Mouse (Mus musculus) kidney, embryonic 15.5 days (tissue): ENCODE results near the gene Ecsit. TPM values are rescaled to one million over a fixed set of nuclear protein-coding genes. Genes with fewer than 3 reads are reported as not detected.

ENCODE experiments used
- ATAC-seq: fragments of 200-750 bp; cut with Nextera tagmentation; replicated peaks from 2 replicates; pipeline ENCODE4 v1.8.0; 2017; ENCODE audit warnings: moderate TSS enrichment; ENCODE audit not compliant: low FRiP score
- H3K27ac ChIP-seq: fragments of 300-500 bp; sonication (generic); 2 replicates; pipeline ENCODE4 v1.5.1; 2015; ENCODE audit warnings: mild to moderate bottlenecking, inconsistent platforms
- H3K27me3 ChIP-seq: fragments of 300-500 bp; sonication (generic); 2 replicates; pipeline ENCODE4 v1.6.1; 2015; ENCODE audit warnings: inconsistent platforms
- H3K36me3 ChIP-seq: fragments of 300-500 bp; sonication (generic); 2 replicates; pipeline ENCODE4 v1.6.1; 2015; ENCODE audit warnings: inconsistent platforms
- H3K4me1 ChIP-seq: fragments of 300-500 bp; sonication (generic); 2 replicates; pipeline ENCODE4 v1.6.1; 2015; ENCODE audit warnings: inconsistent platforms
- H3K4me2 ChIP-seq: fragments of 300-500 bp; sonication (generic); 2 replicates; pipeline ENCODE4 v1.6.1; 2015; ENCODE audit warnings: moderate library complexity, mild to moderate bottlenecking, inconsistent platforms
- H3K4me3 ChIP-seq: fragments of 300-500 bp; sonication (generic); replicated peaks from 2 replicates; pipeline ENCODE4 v1.5.1; 2015; ENCODE audit warnings: mild to moderate bottlenecking, inconsistent platforms
- H3K9ac ChIP-seq: fragments of 300-500 bp; sonication (generic); 2 replicates; pipeline ENCODE4 v1.6.1; 2015; ENCODE audit warnings: mild to moderate bottlenecking, inconsistent platforms
- H3K9me3 ChIP-seq: fragments of 300-500 bp; sonication (generic); replicated peaks from 2 replicates; pipeline ENCODE4 v1.6.1; 2016; ENCODE audit warnings: inconsistent platforms
- WGBS: fragments of 180-500 bp; shearing (Covaris S2); methylation state at CpG from one replicate; pipeline ENCODE4 v1.1.7; 2015; ENCODE audit warnings: mixed read lengths; 5-methylcytosine and 5-hydroxymethylcytosine counted together
- microRNA-seq: library from miRNA; unstranded; fragments of <30 nt; microRNA quantifications from one replicate; pipeline ENCODE4, GENCODE M21; 2016
- polyA plus RNA-seq: library from polyadenylated mRNA; unstranded; fragments of >200 nt; fragmentation: Nextera tagmentation; extraction: Ambion mirVana; gene quantifications from 2 replicates; pipeline ENCODE4 v1.2.1, GENCODE M21; 2015

The Ecsit gene
- polyA plus RNA-seq, 1 experiment from 2014 or later = 49.4 TPM

DNA sequence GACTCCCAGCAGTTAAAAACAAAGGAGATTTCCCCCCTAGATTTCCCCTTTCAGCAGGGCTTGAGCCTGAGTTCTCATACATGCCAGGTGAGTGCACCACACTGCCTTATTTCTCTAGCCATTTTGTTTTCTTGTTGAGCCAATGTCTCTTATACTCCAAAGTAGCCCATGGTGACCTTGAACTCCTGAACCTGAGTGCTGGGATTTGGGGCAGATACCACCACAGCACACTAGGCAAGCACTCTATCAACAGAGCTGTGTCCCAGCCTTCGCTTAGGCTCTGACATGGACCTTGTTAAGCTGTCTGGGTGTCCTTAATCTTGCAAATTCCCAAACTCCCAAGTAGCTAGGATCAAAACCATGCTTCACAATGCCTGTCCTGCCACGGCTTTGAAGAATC lies 43.4 kb downstream of the Ecsit start:
- no peak overlapping the region for H3K4me3 ChIP-seq
- no peaks in the 10 kb centered on the region for H3K27me3 ChIP-seq
- H3K9me3 ChIP-seq = no peaks in the 10 kb centered on the region
- 49% methylated on average over 2 of the region's 2 CpGs for WGBS
- H3K4me2 ChIP-seq = no peak overlapping the region
- no peak overlapping the region for H3K9ac ChIP-seq
- H3K27ac ChIP-seq = no peak overlapping the region
- no peaks in the 10 kb centered on the region for H3K36me3 ChIP-seq
- H3K4me1 ChIP-seq = no peaks in the 10 kb centered on the region
- ATAC-seq = no peak

DNA sequence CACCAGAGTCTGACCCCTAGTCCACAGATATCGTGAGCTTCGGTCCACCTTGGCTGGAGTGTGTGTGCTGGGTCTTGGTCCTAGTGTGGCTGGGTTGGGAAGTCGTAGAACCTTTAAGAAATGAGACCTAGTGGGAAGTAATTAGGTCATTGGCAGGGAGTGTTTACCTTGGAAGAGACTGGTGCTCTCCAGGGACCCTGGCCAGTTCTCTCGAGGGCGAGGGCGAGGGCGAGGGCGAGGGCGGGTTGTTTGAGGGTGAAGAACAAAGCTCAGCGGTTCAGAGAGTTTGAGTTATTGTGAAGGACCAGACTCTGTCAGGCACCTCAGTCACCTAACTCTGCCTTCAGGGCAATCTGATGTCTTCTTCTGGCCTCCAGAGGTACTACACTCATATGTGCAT lies 47.4 kb downstream of the Ecsit start:
- H3K27ac ChIP-seq = no peak overlapping the region
- no peaks in the 10 kb centered on the region for H3K9me3 ChIP-seq
- H3K4me3 ChIP-seq = no peak overlapping the region
- H3K27me3 ChIP-seq = no peaks in the 10 kb centered on the region
- no peak for ATAC-seq
- no peaks in the 10 kb centered on the region for H3K36me3 ChIP-seq
- no peak overlapping the region for H3K4me2 ChIP-seq
- H3K4me1 ChIP-seq = no peaks in the 10 kb centered on the region
- WGBS = 71% methylated on average over 10 of the region's 10 CpGs
- no peak overlapping the region for H3K9ac ChIP-seq

DNA sequence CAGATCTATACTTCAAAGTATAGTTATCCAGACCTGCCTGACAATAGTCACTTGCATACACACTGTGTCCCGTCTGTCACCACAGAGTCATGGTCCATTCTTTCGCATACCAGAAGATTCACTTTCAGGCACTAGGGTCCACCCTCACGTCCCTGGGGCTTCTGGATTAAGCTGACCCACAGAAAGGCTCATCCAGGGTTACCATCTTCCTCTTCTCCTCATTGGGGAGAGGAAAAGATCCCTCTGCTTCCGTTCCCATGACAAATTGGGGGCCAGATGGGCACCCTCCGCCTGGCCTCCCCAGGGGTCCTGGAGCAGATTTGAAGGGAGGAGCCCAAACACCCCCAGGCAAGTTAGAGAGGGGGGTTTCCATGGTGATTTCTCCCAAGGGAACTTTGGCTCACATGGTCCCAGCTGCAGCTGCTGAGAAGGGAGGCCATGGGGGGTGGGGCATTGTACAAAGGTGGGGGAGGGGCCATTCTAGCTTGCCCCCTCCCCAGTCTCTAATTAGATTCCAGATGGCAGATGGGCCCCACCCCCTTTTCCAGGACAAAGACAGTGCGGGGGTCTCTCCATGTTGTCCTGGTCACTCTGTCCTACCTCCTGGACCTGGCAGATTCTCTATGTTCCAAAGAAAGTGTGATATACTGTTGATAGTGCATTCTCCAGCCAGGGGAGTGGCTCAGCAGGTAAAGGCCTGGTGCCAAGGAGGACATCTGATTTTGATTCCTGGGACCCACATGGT lies 49.8 kb downstream of the Ecsit start:
- Histone ChIP-seq H3K27me3 (no peaks in the 10 kb centered on the region), H3K4me2 (no peak overlapping the region)
- 55% methylated on average over 6 of the region's 6 CpGs for WGBS

DNA sequence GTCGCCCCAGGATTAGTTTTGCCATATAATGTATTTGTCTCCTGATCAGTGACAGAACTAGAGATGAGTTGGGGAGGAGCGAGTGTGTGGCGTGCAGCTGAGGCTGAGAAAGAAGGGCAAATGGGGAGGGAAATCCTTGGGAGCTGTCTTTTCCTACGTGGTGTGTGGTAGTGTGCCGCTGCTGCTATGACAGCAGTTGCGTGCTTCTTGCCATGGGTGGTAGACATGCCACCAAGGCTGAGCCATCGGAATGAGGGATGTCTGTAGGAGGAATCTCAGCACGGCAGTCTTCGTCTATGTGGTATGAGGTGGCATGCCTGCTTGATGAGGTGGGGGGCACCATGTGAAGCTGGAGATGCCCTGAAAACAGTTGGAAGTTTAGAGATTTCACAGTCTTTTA lies 54.9 kb downstream of the Ecsit start:
- Histone ChIP-seq H3K27ac (no peak overlapping the region), H3K36me3 (no peaks in the 10 kb centered on the region), H3K27me3 (no peaks in the 10 kb centered on the region), H3K4me3 (no peak overlapping the region), H3K4me1 (no peaks in the 10 kb centered on the region), H3K4me2 (no peak overlapping the region), H3K9me3 (no peaks in the 10 kb centered on the region), H3K9ac (no peak overlapping the region)
- WGBS = 91% methylated on average over 9 of the region's 9 CpGs
- ATAC-seq = no peak

More for the DNA sequence above, 49.8 kb downstream of the Ecsit start:
- no peak overlapping the region for H3K27ac ChIP-seq
- no peaks in the 10 kb centered on the region for H3K4me1 ChIP-seq
- H3K4me3 ChIP-seq = no peak overlapping the region
- H3K9me3 ChIP-seq = no peaks in the 10 kb centered on the region
- ATAC-seq = no peak
- H3K36me3 ChIP-seq = no peaks in the 10 kb centered on the region
- no peak overlapping the region for H3K9ac ChIP-seq

DNA sequence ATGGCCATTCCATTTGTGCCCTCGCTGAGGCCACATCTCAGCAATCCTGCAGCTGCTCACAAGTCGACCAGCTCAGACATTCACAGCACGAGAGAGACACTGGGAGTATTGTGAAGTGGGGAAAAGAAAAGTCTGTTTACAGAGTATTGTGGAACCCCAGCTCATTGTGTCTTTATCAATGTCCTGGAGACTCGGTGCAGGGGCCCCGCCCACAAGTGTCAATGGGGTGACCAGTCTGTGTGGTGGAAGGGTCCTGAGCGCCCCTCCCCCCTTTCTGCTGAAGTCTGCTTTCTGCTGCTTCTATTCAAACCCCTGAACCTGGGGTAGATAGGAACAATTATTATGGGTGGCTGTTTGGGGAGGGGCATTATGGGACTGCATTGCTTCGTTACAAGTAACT lies 56.8 kb downstream of the Ecsit start:
- no peak for ATAC-seq

DNA sequence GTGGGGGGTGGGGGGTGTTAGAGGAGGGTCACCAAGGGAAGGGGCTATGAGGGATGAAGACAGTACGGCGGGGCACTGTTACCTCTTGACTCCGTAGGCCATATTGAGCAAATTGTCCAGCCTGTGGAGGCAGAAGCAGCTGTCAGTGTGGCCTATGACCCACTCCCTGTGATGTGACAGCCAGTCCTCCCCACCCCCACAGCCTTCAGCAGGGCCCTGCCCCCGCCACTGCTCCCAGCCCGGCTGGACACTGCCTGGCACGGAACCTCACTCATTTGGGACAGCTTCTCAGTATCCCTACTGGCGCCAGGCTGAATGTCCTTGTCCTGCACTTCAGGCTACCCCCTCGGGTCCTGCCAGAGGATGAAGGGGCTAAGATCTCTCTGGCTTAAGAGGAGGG lies 60.6 kb downstream of the Ecsit start:
- Histone ChIP-seq H3K27me3 (no peaks in the 10 kb centered on the region; the same call in 1 of the 2 replicates), H3K4me1 (no peaks in the 10 kb centered on the region), H3K4me2 (no peak overlapping the region), H3K9ac (no peak overlapping the region), H3K27ac (no peak overlapping the region), H3K4me3 (no peak overlapping the region), H3K36me3 (no peaks in the 10 kb centered on the region), H3K9me3 (no peaks in the 10 kb centered on the region)
- no peak for ATAC-seq
- WGBS = 33% methylated on average over 8 of the region's 8 CpGs

More for the DNA sequence above, 56.8 kb downstream of the Ecsit start:
- H3K36me3 ChIP-seq = no peaks in the 10 kb centered on the region
- 60% methylated on average over 7 of the region's 7 CpGs for WGBS
- no peak overlapping the region for H3K4me3 ChIP-seq
- H3K27me3 ChIP-seq = no peaks in the 10 kb centered on the region; the same call in 1 of the 2 replicates
- no peak overlapping the region for H3K27ac ChIP-seq
- no peaks in the 10 kb centered on the region for H3K4me1 ChIP-seq
- no peak overlapping the region for H3K4me2 ChIP-seq
- no peak overlapping the region for H3K9ac ChIP-seq
- H3K9me3 ChIP-seq = no peaks in the 10 kb centered on the region

Small RNA genes within 50 kb of the gene (microRNA-seq; reads per million reads assigned to microRNA genes)
- gene Mir7084 = not detected

Other genes starting within 250 kb of the Ecsit start
- 4.3 and 4.9 TPM in 2 replicates for gene Angptl8, start 249.9 kb downstream of the Ecsit start, polyA plus RNA-seq
- gene Dock6, start 232.8 kb downstream of the Ecsit start, polyA plus RNA-seq = 36.8 and 46.3 TPM in 2 replicates
- gene Rab3d, start 167.2 kb downstream of the Ecsit start, polyA plus RNA-seq = 11.0 and 11.3 TPM in 2 replicates
- 5.5 and 5.9 TPM in 2 replicates for gene Ccdc159, start 158.0 kb downstream of the Ecsit start, polyA plus RNA-seq
- gene Tmem205, start 157.9 kb downstream of the Ecsit start, polyA plus RNA-seq = 59.2 and 61.0 TPM in 2 replicates
- gene Plppr2, start 148.4 kb downstream of the Ecsit start, polyA plus RNA-seq = 7.9 and 11.3 TPM in 2 replicates
- gene Swsap1, start 129.7 kb downstream of the Ecsit start, polyA plus RNA-seq = 7.9 and 12.6 TPM in 2 replicates
- 12.1 and 15.2 TPM in 2 replicates for gene Epor, start 121.9 kb downstream of the Ecsit start, polyA plus RNA-seq
- gene Rgl3, start 96.0 kb downstream of the Ecsit start, polyA plus RNA-seq = 23.7 and 24.5 TPM in 2 replicates
- 1.6 TPM in 2 replicates for gene Ccdc151, start 82.8 kb downstream of the Ecsit start, polyA plus RNA-seq
- 137 and 140 TPM in 2 replicates for gene Prkcsh, start 82.6 kb downstream of the Ecsit start, polyA plus RNA-seq
- 0.53 and 1.1 TPM in 2 replicates for gene Elavl3, start 33.4 kb downstream of the Ecsit start, polyA plus RNA-seq
- gene Gm49318, start 14.2 kb downstream of the Ecsit start, polyA plus RNA-seq = not detected in 2 replicates
- gene Zfp653, start 14.1 kb downstream of the Ecsit start, polyA plus RNA-seq = 11.7 and 14.0 TPM in 2 replicates
- gene Cnn1, start 13.8 kb upstream of the Ecsit start, polyA plus RNA-seq = 11.1 and 40.8 TPM in 2 replicates
- gene Elof1, start 31.7 kb upstream of the Ecsit start, polyA plus RNA-seq = 193 and 194 TPM in 2 replicates
- gene Acp5, start 50.3 kb upstream of the Ecsit start, polyA plus RNA-seq = 7.3 and 23.2 TPM in 2 replicates
- 70.0 and 73.1 TPM in 2 replicates for gene Pigyl, start 71.4 kb upstream of the Ecsit start, polyA plus RNA-seq
- 0.31 and 0.55 TPM in 2 replicates for gene Zfp872, start 102.7 kb upstream of the Ecsit start, polyA plus RNA-seq
- gene Zfp809, start 140.3 kb upstream of the Ecsit start, polyA plus RNA-seq = 20.7 and 20.9 TPM in 2 replicates
- gene Zfp599, start 174.5 kb upstream of the Ecsit start, polyA plus RNA-seq = 4.9 and 5.0 TPM in 2 replicates
- gene Zfp810, start 222.2 kb upstream of the Ecsit start, polyA plus RNA-seq = 23.2 and 24.5 TPM in 2 replicates